Mouse (Mus musculus) heart, embryonic 12.5 days (tissue): ENCODE results near the gene Tph2. TPM values are rescaled to one million over a fixed set of nuclear protein-coding genes. Genes with fewer than 3 reads are reported as not detected.
"Not testable (repeated sequence)": the region's sequence is repeated elsewhere in the genome, so short reads cannot be mapped to it uniquely, and the experiment has no call there.

ENCODE experiments used
- ATAC-seq: fragments of 200-750 bp; cut with Nextera tagmentation; 2 replicates; pipeline ENCODE4 v1.8.0; 2017; ENCODE audit warnings: moderate TSS enrichment, moderate library complexity; ENCODE audit not compliant: insufficient number of reproducible peaks, low FRiP score
- H3K27ac ChIP-seq: fragments of 300-500 bp; sonication (generic); 2 replicates; pipeline ENCODE4 v1.5.1; 2016; ENCODE audit warnings: mild to moderate bottlenecking, moderate library complexity; ENCODE audit not compliant: poor library complexity, severe bottlenecking
- H3K27me3 ChIP-seq: fragments of 300-500 bp; sonication (generic); replicated peaks from 2 replicates; pipeline ENCODE4 v1.6.1; 2016; ENCODE audit warnings: mild to moderate bottlenecking, moderate library complexity
- H3K36me3 ChIP-seq: fragments of 300-500 bp; sonication (generic); 2 replicates; pipeline ENCODE4 v1.6.1; 2016; ENCODE audit warnings: mild to moderate bottlenecking, moderate library complexity
- H3K4me1 ChIP-seq: fragments of 300-500 bp; sonication (generic); replicated peaks from 2 replicates; pipeline ENCODE4 v1.6.1; 2016; ENCODE audit warnings: mild to moderate bottlenecking
- H3K4me2 ChIP-seq: fragments of 300-500 bp; sonication (generic); 2 replicates; pipeline ENCODE4 v1.6.1; 2016; ENCODE audit warnings: mild to moderate bottlenecking, moderate library complexity
- H3K4me3 ChIP-seq: fragments of 300-500 bp; sonication (generic); 2 replicates; pipeline ENCODE4 v1.5.1; 2016; ENCODE audit warnings: mild to moderate bottlenecking
- H3K9ac ChIP-seq: fragments of 300-500 bp; sonication (generic); 2 replicates; pipeline ENCODE4 v1.6.1; 2016; ENCODE audit warnings: mild to moderate bottlenecking, moderate library complexity
- H3K9me3 ChIP-seq: fragments of 300-500 bp; sonication (generic); replicated peaks from 2 replicates; pipeline ENCODE4 v1.6.1; 2016; ENCODE audit warnings: mild to moderate bottlenecking, moderate library complexity
- WGBS: fragments of 180-500 bp; shearing (Covaris S2); methylation state at CpG from one replicate; pipeline ENCODE4 v1.1.7; 2016; 5-methylcytosine and 5-hydroxymethylcytosine counted together
- polyA plus RNA-seq: library from polyadenylated mRNA; unstranded; fragments of >200 nt; fragmentation: Nextera tagmentation; extraction: Ambion mirVana; gene quantifications from 2 replicates; pipeline ENCODE4 v1.2.1, GENCODE M21; 2016

The Tph2 gene
- polyA plus RNA-seq, 1 experiment from 2014 or later, result not detected

DNA sequence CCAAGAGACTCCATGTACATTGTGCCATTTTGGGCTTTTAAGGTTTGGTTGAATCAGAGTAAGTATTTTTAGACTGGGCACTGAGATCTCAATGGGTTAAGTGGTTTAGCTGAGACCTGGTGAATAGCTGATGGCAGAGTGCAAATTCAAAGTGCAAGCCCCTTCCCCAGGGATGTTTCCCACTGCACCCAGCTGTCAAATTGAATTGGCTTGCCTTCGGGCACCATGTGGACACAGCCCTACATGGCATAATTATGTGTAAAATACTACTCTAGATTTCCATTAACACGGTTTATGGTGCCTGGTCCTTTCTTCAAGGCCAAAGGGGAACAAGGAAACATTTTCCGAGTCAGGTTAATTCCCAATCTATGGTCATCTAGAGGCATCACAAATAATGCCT, 3.8 kb downstream of the Tph2 start:
- WGBS, result 64% methylated on average over 3 of the region's 3 CpGs

DNA sequence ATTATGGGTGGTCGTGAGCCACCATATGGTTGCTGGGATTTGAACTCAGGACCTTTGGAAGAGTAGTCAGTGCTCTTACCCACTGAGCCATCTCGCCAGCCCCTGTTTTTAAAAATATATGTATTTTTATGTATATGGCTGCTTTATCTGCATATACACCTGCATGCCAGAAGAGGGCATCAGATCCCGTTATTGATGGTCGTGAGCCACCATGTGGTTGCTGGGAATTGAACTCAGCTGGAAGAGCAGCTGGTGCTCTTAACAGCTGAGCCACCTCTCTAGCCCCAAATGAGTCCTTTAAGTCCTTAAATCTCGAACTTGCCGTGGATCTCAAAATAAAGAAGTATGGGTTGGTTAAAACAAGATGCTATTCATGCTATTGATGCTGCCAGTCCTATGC, 6.8 kb downstream of the Tph2 start:
- not testable (repeated sequence) for H3K9ac ChIP-seq, H3K4me1 ChIP-seq, H3K27me3 ChIP-seq, H3K4me2 ChIP-seq, H3K27ac ChIP-seq, H3K36me3 ChIP-seq, ATAC-seq, H3K4me3 ChIP-seq, H3K9me3 ChIP-seq
- WGBS, result 52% methylated on average over 6 of the region's 6 CpGs

More for the DNA sequence above, 3.8 kb downstream of the Tph2 start:
- H3K4me2 ChIP-seq, result no peak overlapping the region
- H3K27me3 ChIP-seq, result no peaks in the 10 kb centered on the region
- no peak overlapping the region for H3K4me3 ChIP-seq
- H3K36me3 ChIP-seq, result no peaks in the 10 kb centered on the region
- no peaks in the 10 kb centered on the region for H3K9me3 ChIP-seq
- no peaks in the 10 kb centered on the region for H3K4me1 ChIP-seq
- no peak overlapping the region for H3K27ac ChIP-seq
- no peak for ATAC-seq
- H3K9ac ChIP-seq, result no peak overlapping the region

DNA sequence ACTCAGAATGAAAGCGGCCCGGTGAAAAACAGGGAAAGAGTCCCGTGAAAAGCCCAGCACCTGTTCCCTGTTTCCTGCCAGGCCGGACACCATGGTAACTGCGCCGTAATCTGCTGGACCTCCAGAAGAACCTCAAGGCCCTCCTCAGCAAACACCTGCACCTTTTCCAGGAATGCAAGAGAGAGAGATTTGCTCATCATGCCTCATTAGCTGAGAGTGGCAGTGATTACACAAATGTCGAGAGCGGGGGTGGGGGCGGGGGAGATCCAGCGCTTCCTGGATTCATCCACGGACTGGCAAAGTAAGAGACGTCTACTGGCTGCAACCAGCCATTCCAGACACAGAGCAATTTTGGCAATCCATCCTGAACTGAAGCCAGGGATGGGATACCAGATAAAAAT, 9.2 kb downstream of the Tph2 start:
- no peak overlapping the region for H3K4me2 ChIP-seq
- no peak for ATAC-seq

DNA sequence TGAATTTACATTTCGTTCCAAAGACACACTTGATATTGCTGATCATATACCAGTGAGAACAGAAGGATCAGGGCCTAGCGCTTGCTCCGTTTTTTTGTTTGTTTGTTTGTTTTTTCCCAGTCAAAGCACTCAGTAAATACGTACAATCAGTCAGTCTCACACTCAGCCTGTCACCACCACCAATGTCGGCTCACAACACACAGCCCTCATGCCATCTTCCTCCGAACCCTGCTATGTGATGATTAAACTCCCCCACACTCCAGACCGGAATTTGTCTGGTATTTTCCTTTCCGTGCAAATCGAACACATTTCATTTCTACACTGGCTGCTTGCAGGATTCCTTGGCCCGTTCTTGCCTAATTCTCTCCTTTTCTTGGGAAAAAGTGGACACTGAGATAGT, 11.5 kb downstream of the Tph2 start:
- H3K9ac ChIP-seq, result no peak overlapping the region
- peak overlapping the region; percentile 22 for H3K4me2 ChIP-seq

More for the DNA sequence above, 9.2 kb downstream of the Tph2 start:
- no peak overlapping the region for H3K27ac ChIP-seq
- no peaks in the 10 kb centered on the region for H3K27me3 ChIP-seq
- peaks cover 9% of the 10 kb centered on the region; the same call in 1 of the 2 replicates for H3K4me1 ChIP-seq
- no peak overlapping the region for H3K4me3 ChIP-seq
- no peak overlapping the region for H3K9ac ChIP-seq
- WGBS, result 52% methylated on average over 12 of the region's 12 CpGs
- H3K9me3 ChIP-seq, result no peaks in the 10 kb centered on the region
- H3K36me3 ChIP-seq, result no peaks in the 10 kb centered on the region

DNA sequence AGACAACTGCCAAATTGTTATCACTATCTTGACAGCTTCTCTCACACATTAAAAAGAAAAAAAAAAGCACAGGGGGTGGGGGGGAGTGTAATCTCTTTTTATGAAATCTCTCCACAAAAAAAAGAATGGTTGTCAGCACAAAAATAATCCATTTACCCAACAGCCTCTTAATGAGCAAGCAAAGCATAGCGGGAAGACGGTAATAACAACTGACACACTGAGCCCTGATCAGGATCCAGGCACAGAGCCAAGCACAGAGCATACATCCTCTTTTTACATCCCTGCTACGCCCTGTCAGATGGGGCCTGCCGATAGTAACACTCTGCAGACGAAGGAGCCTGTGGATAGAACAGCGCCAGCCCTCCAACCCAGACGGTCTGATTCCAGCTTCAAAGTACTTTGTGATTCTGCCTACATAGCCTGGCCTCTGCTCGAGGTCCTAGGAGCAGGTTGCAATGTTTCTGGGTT, 13.4 kb downstream of the Tph2 start:
- no peak overlapping the region for H3K4me3 ChIP-seq
- no peak for ATAC-seq
- H3K27ac ChIP-seq, result no peak overlapping the region
- H3K4me2 ChIP-seq, result no peak overlapping the region
- H3K27me3 ChIP-seq, result no peaks in the 10 kb centered on the region
- 29% methylated on average over 8 of the region's 8 CpGs for WGBS
- H3K36me3 ChIP-seq, result no peaks in the 10 kb centered on the region
- H3K9ac ChIP-seq, result no peak overlapping the region
- H3K4me1 ChIP-seq, result peaks cover 9% of the 10 kb centered on the region; the same call in 1 of the 2 replicates
- H3K9me3 ChIP-seq, result no peaks in the 10 kb centered on the region

More for the DNA sequence above, 11.5 kb downstream of the Tph2 start:
- no peak for ATAC-seq
- Histone ChIP-seq H3K9me3 (no peaks in the 10 kb centered on the region), H3K4me3 (no peak overlapping the region), H3K27ac (no peak overlapping the region), H3K4me1 (peaks cover 9% of the 10 kb centered on the region; the same call in 1 of the 2 replicates), H3K27me3 (no peaks in the 10 kb centered on the region), H3K36me3 (no peaks in the 10 kb centered on the region)
- WGBS, result 62% methylated on average over 10 of the region's 10 CpGs

DNA sequence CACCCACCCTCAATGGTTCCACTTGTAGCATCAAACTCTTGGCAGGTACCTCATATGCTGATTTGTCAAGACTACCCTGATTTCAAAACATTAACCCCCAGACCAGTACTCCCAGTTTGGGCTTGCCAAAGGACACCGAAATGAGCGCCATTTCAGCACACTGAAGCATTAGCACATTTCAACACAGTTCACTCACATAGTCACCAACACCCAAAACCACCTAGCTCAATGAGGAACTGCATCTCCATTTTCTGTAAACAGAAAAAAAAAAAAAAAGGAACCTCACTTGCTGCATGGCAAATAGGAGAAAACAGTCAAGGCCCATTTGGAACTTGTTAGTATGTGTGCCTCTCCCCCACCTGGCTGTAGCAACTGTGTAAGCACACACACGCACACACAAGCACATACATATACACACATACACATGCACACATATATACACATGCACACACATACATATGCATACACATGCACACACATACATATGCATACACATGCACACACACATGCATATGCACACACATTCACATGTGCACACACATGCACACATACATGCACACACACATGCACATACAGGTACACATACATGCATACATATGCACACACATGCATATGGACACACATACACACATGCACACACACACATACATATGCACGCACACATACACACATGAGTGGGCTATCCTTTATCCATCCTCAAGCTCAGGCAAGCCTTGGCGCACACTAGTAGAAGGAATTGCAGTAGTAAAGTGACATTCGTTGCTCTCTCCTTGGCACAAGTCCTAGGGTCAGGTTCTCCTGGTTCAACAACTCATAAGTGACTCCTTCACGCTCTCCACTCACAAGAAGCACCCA, 14.1 kb downstream of the Tph2 start:
- Histone ChIP-seq H3K27me3 (no peaks in the 10 kb centered on the region), H3K9ac (no peak overlapping the region), H3K4me2 (no peak overlapping the region), H3K36me3 (no peaks in the 10 kb centered on the region), H3K4me1 (peaks cover 9% of the 10 kb centered on the region; the same call in 1 of the 2 replicates), H3K9me3 (no peaks in the 10 kb centered on the region), H3K4me3 (no peak overlapping the region), H3K27ac (no peak overlapping the region)
- ATAC-seq, result no peak
- 74% methylated on average over 7 of the region's 7 CpGs for WGBS

DNA sequence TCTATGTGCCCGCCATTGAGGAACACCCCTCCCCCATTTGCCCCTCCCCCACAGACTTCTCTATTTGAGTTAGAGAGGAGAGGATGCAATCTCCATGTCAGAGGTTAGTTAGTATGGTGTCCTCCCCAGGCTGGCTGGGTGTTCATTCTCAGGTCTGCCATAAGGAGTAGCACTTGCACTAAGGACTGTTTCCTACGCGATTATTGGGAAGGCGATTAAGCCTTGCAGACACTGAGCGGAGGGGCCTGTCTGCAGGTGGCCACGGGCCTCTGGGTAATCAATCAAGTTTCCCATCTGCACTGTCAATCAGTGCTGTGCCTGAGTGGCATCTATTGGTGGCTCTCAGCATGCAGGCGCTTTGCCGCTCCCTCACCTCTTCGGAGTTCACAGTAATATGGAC, 15.4 kb downstream of the Tph2 start:
- H3K9ac ChIP-seq, result no peak overlapping the region

DNA sequence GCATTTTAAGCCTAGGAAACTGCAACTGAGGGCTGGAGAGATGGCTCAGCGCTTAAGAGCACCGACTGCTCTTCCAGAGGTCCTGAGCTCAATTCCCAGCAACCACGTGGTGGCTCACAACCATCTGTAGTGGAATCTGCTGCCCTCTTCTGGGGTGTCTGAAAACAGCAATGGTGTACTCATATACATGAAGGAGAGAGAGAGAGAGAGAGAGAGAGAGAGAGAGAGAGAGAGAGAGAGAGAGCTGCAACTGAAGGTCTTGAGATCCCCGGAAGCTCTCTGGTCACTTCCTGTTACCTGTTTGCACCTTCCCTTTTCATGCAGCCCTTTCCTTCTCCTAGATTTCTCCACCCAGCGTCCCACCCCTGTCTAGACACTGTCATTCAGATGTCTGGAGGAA, 24.5 kb downstream of the Tph2 start:
- no peak for ATAC-seq
- Histone ChIP-seq H3K9ac (no peak overlapping the region), H3K9me3 (no peaks in the 10 kb centered on the region), H3K36me3 (no peaks in the 10 kb centered on the region), H3K4me1 (no peaks in the 10 kb centered on the region), H3K4me3 (no peak overlapping the region), H3K27me3 (peaks cover 12% of the 10 kb centered on the region), H3K27ac (no peak overlapping the region), H3K4me2 (no peak overlapping the region)
- WGBS, result 68% methylated on average over 5 of the region's 5 CpGs

More for the DNA sequence above, 15.4 kb downstream of the Tph2 start:
- Histone ChIP-seq H3K27me3 (no peaks in the 10 kb centered on the region), H3K4me1 (peaks cover 9% of the 10 kb centered on the region; the same call in 1 of the 2 replicates), H3K9me3 (no peaks in the 10 kb centered on the region), H3K4me3 (no peak overlapping the region), H3K27ac (no peak overlapping the region), H3K4me2 (no peak overlapping the region), H3K36me3 (no peaks in the 10 kb centered on the region)
- 40% methylated on average over 9 of the region's 9 CpGs for WGBS
- ATAC-seq, result no peak

DNA sequence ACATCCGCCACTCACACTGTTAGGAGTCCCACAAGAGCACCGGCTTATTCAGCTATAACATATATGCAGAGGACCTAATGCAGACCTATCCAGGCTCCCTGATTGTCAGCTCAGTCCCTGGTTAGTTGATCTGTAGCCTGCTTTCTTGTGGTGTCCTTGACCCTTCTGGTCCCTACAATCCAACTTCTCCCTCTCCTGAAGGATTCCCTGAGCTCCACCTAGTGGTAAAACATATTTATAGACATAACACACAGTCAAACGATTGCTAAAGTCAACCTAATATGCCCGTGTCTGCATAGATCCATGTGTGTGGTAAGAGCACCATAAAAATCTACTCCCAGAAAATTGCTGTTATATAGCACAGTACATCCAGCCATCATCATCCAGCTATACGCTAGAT, 37.5 kb downstream of the Tph2 start:
- H3K4me3 ChIP-seq, result no peak overlapping the region
- H3K9me3 ChIP-seq, result no peaks in the 10 kb centered on the region
- H3K4me2 ChIP-seq, result no peak overlapping the region
- no peaks in the 10 kb centered on the region for H3K4me1 ChIP-seq
- no peaks in the 10 kb centered on the region for H3K27me3 ChIP-seq
- no peak; the same call in 1 of the 2 replicates for ATAC-seq
- H3K27ac ChIP-seq, result no peak overlapping the region
- H3K9ac ChIP-seq, result no peak overlapping the region
- no peaks in the 10 kb centered on the region for H3K36me3 ChIP-seq
- WGBS, result 68% methylated on average over 5 of the region's 5 CpGs

DNA sequence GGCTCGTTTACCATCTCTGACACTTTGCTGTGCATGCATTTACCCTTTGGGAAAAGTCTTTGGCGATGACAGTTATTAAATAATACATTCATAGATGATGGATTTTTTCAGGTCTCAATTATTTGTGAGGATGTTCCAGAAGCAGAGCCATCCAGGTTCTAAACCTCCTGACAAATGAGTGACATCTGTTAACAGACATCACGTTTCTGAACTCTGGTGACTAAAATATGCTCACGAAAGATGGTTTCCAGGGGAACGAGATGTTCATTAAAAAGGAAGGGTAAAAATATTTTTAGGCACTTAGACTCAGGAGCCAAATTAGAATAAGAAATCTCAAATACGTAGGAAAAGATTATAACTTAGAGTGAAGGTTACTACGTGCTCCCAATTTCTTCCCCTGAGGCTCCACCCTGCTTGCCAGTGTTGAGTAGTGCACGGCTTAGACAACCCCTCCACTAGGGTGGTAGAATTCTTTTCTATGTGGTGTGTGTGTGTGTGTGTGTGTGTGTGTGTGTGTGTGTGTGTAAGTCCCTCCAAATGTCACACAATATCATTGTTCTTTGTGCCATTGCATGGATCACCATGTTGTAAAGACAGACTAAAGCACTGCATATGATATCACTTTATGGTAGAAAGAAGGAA, 38.4 kb downstream of the Tph2 start:
- no peaks in the 10 kb centered on the region for H3K36me3 ChIP-seq
- H3K4me2 ChIP-seq, result no peak overlapping the region
- no peaks in the 10 kb centered on the region for H3K27me3 ChIP-seq
- H3K9ac ChIP-seq, result no peak overlapping the region
- no peaks in the 10 kb centered on the region for H3K9me3 ChIP-seq
- no peaks in the 10 kb centered on the region for H3K4me1 ChIP-seq
- no peak for ATAC-seq
- 75% methylated on average over 8 of the region's 8 CpGs for WGBS
- H3K27ac ChIP-seq, result no peak overlapping the region
- no peak overlapping the region for H3K4me3 ChIP-seq

DNA sequence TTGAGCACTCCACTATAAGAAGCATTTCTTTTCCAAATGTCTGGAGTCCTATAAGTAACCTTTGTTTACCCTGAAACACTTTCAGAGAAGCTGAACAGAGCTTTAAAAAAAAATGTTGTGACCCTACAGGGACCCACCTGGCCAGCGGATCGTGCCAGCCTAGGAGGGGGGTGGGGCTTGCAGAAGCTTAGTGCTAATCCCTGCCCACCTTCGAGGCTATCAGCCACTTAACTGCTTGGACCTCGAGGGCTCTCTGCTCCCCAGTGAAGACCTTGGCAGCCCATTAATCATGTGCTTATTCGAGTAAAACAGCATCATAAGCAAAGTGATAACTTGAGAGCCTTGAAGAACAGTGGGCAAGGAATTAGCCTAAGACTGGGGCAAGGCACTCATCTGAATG, 40.3 kb downstream of the Tph2 start:
- Histone ChIP-seq H3K9ac (no peak overlapping the region), H3K27me3 (no peaks in the 10 kb centered on the region), H3K9me3 (no peaks in the 10 kb centered on the region), H3K4me1 (no peaks in the 10 kb centered on the region), H3K27ac (no peak overlapping the region), H3K36me3 (no peaks in the 10 kb centered on the region), H3K4me2 (no peak overlapping the region), H3K4me3 (no peak overlapping the region)
- no peak for ATAC-seq
- 21% methylated on average over 5 of the region's 5 CpGs for WGBS
